Mouse (Mus musculus): ENCODE data around the gene 1600014C23Rik. TPM values are rescaled to one million over a fixed set of nuclear protein-coding genes. Genes with fewer than 3 reads are reported as not detected.

Gene 1600014C23Rik
- polyA plus RNA-seq, 1 experiment from 2014 or later, result not detected

DNA sequence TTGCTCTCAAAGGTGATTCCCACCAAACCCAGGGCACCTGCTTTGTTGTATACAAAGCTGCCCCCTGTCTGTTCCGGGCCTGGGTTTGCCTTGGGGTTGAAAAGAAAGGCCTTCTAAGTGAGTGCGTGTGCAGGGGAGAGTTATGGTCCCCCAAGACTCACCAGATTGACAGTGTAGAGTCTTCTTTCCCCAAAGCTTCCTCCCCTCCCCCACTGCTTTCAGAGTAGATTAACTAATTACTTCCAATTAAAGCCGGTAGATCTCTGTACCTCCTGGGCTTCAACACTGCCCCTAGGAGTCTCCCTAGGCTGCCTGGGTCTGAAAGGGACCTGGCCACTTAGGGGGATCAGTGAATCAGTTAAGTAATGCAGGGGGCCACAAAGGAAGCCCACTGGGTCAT lies 689 bp upstream of the 1600014C23Rik start:
- Histone ChIP-seq H3K9ac (peak overlapping the region; percentile 48; the same call in 1 of the 2 replicates), H3K4me3 (no peak overlapping the region), H3K27ac (no peak overlapping the region), H3K27me3 (replicated peaks) (peaks cover 11% of the 10 kb centered on the region), H3K4me2 (replicated peaks) (peak overlapping the region; percentile 78), H3K4me1 (peaks cover 34% of the 10 kb centered on the region), H3K36me3 (no peaks in the 10 kb centered on the region), H3K9me3 (no peaks in the 10 kb centered on the region)
- WGBS, result 7% methylated on average over 3 of the region's 3 CpGs
- no peak for ATAC-seq (ENCODE audit: low FRiP score, low read depth)

DNA sequence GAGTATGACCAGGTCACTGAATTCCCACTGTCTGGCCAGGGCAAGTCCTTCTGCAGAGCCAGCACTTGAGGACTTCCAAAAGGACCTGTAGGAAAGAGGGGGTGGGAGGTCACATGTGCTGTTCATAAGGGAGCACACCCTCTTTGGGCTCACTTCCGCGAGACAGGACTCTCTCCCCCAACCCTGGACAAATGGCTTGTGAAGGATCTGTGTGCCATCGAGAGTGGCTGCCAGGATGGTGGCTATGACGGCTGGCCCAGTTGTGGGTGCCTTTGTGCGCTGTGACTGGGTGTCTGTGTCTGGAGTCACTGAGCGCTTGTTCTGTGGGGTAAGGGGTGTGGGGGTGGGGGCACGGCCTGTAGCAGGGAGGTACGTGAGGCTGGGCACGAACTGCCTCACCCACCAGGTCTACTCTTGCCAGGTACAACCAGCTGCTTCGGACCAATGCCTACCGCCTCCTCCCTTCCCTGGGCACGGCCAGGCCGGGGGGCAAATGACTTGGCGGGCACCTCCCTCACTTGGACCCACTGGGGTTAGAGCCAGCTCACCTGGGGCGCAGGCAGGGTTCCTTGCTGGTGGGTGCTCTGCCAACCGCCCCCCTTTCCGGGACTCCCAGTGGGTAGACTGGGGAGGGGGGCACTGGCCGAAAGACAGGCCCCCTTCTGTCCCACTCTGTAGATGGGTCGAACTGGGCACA lies 458 bp downstream of the 1600014C23Rik start:
- H3K36me3 ChIP-seq, result no peaks in the 10 kb centered on the region
- H3K4me1 ChIP-seq, result peaks cover 34% of the 10 kb centered on the region
- H3K9ac ChIP-seq, result peak overlapping the region; percentile 48
- peak overlapping the region; percentile 78 for H3K4me2 ChIP-seq (replicated peaks)
- peak overlapping the region; percentile 30; the same call in 1 of the 2 replicates for H3K4me3 ChIP-seq
- H3K27ac ChIP-seq, result no peak overlapping the region
- peaks cover 11% of the 10 kb centered on the region for H3K27me3 ChIP-seq (replicated peaks)
- H3K9me3 ChIP-seq, result no peaks in the 10 kb centered on the region
- no peak; the same call in 1 of the 2 replicates for ATAC-seq (ENCODE audit: low FRiP score, low read depth)
- WGBS, result 67% methylated on average over 19 of the region's 19 CpGs

GRCm38 (mm10) chr17:45731172-45731864 lies 2.3 kb downstream of the 1600014C23Rik start:
- H3K27ac ChIP-seq, result no peak overlapping the region
- no peak overlapping the region for H3K9ac ChIP-seq
- peaks cover 28% of the 10 kb centered on the region for H3K4me1 ChIP-seq
- ATAC-seq (ENCODE audit: low FRiP score, low read depth), result 0 out of 2 replicates have a peak, but pooled peaks have one; percentile 0
- WGBS, result 27% methylated on average over 9 of the region's 9 CpGs
- no peaks in the 10 kb centered on the region for H3K36me3 ChIP-seq
- H3K9me3 ChIP-seq, result no peaks in the 10 kb centered on the region
- no peak overlapping the region for H3K4me3 ChIP-seq
- H3K27me3 ChIP-seq (replicated peaks), result peaks cover 11% of the 10 kb centered on the region
- no peak overlapping the region for H3K4me2 ChIP-seq (replicated peaks)

DNA sequence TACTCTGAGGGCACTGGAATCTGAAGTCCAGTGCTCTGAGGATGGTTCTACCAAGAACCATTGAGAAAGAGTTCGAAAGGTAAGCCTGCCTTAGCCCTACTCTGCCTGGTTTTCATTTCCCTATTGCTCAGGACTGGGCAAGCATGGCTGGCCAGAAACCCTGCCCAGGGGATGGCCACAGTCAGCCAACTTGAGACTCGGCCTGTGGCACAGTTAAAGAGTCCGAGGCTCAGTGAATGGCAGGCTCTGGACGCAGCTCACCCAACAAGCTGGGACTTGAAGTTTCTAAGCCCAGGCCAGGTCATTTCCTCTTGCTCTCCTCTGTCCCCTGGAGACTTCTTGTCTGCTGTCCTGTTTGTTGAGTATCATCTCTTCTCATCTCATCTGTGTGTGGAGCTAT lies 2.9 kb downstream of the 1600014C23Rik start:
- WGBS, result 86% methylated on average over 4 of the region's 4 CpGs
- peaks cover 11% of the 10 kb centered on the region for H3K27me3 ChIP-seq (replicated peaks)
- ATAC-seq (ENCODE audit: low FRiP score, low read depth), result no peak
- no peak overlapping the region for H3K27ac ChIP-seq
- H3K4me3 ChIP-seq, result no peak overlapping the region
- H3K9ac ChIP-seq, result no peak overlapping the region
- H3K9me3 ChIP-seq, result no peaks in the 10 kb centered on the region
- H3K4me1 ChIP-seq, result peaks cover 22% of the 10 kb centered on the region
- H3K36me3 ChIP-seq, result no peaks in the 10 kb centered on the region
- no peak overlapping the region for H3K4me2 ChIP-seq (replicated peaks)

DNA sequence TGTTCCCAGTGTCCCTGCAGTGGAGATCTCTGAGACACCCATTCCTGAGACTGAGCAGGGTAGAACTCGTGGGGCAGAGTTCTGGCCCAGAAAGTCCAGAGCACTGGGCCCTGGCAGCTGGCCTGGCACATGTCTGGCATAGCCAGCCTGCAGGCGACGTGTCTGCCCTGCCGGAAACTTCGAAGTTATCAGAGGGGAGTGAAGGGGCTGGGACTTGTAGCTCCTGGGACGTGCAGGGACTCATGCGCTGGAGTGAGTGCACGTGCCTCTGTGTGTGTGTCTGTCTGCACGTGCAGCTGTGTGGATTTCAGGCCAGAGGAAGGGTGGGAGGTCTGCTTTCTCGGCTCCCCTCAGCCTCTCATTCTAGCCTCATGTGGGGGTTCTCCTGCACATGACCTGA lies 4.3 kb downstream of the 1600014C23Rik start:
- Histone ChIP-seq H3K27me3 (replicated peaks) (peaks cover 11% of the 10 kb centered on the region), H3K27ac (no peak overlapping the region), H3K9me3 (no peaks in the 10 kb centered on the region), H3K4me1 (peaks cover 14% of the 10 kb centered on the region), H3K4me3 (no peak overlapping the region), H3K4me2 (replicated peaks) (no peak overlapping the region), H3K9ac (no peak overlapping the region), H3K36me3 (no peaks in the 10 kb centered on the region)
- WGBS, result 65% methylated on average over 10 of the region's 10 CpGs
- no peak for ATAC-seq (ENCODE audit: low FRiP score, low read depth)

DNA sequence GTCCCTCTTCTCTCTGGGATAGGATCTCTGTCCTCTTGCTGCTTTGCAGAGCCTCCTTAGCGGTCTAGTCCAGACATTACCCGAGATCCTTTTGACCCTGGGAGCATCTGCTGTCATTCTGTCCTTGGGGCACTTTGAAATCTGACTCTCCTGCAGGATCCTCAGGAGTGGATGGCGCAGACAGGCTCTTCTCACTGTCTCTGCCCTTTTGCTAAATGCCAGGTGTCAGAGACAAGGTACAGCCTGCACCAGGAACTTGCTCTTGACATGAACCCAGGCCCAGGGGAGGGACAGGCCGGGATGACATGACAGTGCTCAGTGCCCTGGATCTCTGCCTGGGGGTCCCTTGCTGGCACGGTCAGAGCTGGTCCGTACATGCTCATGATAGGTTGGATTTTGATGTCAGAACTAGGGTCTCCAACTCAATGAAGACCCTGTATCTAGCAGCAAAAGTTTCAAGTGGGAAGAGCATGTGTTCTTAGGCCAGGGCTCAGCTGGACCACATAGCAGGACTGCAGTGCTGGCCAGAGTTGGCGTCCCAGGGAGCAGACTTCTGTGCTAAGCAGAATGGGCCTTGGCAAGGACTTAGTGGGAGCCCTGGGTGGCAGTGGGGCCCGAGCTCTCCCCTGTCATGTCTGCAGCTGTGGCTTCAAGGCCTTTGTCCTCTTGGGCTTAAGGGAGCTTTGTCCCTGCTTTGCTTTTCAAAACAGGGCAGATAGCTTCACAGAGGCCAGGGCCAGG lies 5.5 kb downstream of the 1600014C23Rik start:
- Histone ChIP-seq H3K4me3 (no peak overlapping the region), H3K4me1 (peaks cover 7% of the 10 kb centered on the region), H3K27ac (no peak overlapping the region), H3K4me2 (replicated peaks) (no peak overlapping the region), H3K9me3 (no peaks in the 10 kb centered on the region), H3K9ac (no peak overlapping the region), H3K36me3 (no peaks in the 10 kb centered on the region), H3K27me3 (replicated peaks) (peaks cover 7% of the 10 kb centered on the region)
- WGBS, result 60% methylated on average over 8 of the region's 8 CpGs
- no peak for ATAC-seq (ENCODE audit: low FRiP score, low read depth)

DNA sequence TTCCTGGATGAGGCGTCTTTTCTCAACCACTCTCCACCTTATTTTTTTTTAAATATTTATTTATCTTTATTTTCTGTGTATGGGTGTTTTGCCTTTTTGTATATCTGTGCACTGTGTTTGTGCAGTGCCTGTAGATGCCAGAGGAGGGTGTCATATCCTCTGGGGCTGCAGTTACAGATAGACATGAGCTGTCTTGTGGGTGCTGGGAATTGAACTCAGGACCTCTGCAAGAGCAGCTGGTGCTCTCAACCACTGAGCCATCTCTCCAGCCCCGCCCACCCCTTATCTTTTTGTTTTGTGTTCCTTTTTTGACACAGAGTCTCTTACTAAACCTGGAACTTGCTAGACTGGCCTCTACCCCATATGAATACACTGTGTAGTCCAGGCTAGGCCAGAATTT lies 6.2 kb downstream of the 1600014C23Rik start:
- H3K9ac ChIP-seq, result no peak overlapping the region
- peaks cover 4% of the 10 kb centered on the region; the same call in 1 of the 2 replicates for H3K27me3 ChIP-seq (replicated peaks)
- 85% methylated on average over 2 of the region's 2 CpGs for WGBS
- H3K9me3 ChIP-seq, result no peaks in the 10 kb centered on the region
- no peak overlapping the region for H3K4me3 ChIP-seq
- ATAC-seq (ENCODE audit: low FRiP score, low read depth), result no peak
- no peak overlapping the region for H3K27ac ChIP-seq
- no peaks in the 10 kb centered on the region for H3K36me3 ChIP-seq
- no peak overlapping the region for H3K4me2 ChIP-seq (replicated peaks)
- peaks cover 9% of the 10 kb centered on the region; the same call in 1 of the 2 replicates for H3K4me1 ChIP-seq

- H3K4me3 ChIP-seq, result no peak overlapping the region
- no peak overlapping the region for H3K9ac ChIP-seq
- peaks cover 9% of the 10 kb centered on the region; the same call in 1 of the 2 replicates for H3K4me1 ChIP-seq
- H3K27me3 ChIP-seq (replicated peaks), result no peaks in the 10 kb centered on the region
- no peaks in the 10 kb centered on the region for H3K9me3 ChIP-seq
- H3K4me2 ChIP-seq (replicated peaks), result no peak overlapping the region
- ATAC-seq (ENCODE audit: low FRiP score, low read depth), result no peak
- 54% methylated on average over 7 of the region's 7 CpGs for WGBS
- no peaks in the 10 kb centered on the region for H3K36me3 ChIP-seq
- no peak overlapping the region for H3K27ac ChIP-seq
Observed at GRCm38 (mm10) chr17:45726249-45726648, 7.4 kb downstream of the 1600014C23Rik start.

DNA sequence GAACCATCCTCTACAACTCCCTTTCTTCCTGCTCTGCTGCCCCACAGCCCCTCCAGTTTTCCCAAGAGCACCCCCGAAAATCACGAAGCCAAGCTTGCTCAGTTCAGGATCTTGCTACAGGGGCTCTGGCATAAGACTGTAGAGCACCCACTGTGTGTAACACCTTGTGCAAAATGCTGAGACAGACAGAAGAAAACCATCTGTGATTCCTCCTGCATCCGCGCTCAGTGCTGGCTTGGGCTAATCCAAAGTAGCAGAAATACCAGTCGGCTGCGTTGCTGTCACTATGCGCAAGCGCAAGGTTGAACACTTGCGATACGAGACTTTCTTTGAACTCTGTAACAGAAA lies 9.1 kb downstream of the 1600014C23Rik start:
- peak; percentile 42; the same call in 1 of the 2 replicates for ATAC-seq (ENCODE audit: low FRiP score, low read depth)
- Histone ChIP-seq H3K9me3 (no peaks in the 10 kb centered on the region), H3K9ac (no peak overlapping the region; the same call in 1 of the 2 replicates), H3K36me3 (no peaks in the 10 kb centered on the region), H3K4me1 (peaks cover 9% of the 10 kb centered on the region; the same call in 1 of the 2 replicates), H3K4me3 (no peak overlapping the region), H3K27ac (no peak overlapping the region), H3K4me2 (replicated peaks) (no peak overlapping the region), H3K27me3 (replicated peaks) (no peaks in the 10 kb centered on the region)
- WGBS, result 84% methylated on average over 10 of the region's 10 CpGs

DNA sequence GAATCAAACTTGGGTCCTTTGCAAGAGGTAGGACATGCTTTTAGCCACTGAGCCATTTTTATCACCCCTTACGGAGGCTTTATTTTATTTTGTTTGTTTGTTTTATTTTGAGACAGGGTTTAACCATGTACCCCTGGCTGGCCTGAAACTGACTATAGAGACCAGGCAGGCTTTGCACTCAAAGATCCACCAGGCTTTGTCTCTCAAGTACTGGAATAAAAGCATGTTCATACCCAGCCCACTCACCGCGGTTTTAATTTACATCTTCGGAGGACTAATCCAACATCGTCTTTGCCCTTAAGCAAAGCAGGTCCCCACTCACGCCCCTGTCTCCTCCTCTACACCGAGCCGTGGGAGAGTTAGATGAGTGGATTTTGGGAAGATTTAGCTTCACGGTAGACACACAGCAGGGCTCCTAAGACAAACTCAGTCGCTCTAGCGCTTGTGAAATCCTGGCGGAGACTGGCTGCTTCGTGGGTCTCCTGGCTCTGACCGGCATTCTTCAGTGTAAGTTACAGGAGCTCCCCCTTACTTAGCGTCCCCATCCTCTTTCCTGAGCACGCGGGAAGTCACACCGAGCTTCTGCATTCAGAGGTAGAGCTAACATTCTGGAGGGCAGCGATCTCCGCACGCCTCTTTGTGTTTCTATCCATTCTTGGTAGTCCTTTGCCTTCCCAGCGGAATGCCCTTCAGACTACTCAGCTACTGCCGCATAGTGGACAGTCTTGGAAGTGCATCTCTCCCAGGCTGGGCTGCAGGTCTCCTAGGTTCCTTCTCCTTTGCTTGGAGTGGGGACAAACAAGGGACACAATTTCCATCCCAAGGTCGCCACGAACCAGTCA lies 9.7 kb downstream of the 1600014C23Rik start:
- Histone ChIP-seq H3K4me3 (peak overlapping the region; percentile 46), H3K27ac (no peak overlapping the region; the same call in 1 of the 2 replicates), H3K27me3 (replicated peaks) (no peaks in the 10 kb centered on the region), H3K9ac (peak overlapping the region; percentile 77), H3K4me2 (replicated peaks) (peak overlapping the region; percentile 66), H3K9me3 (no peaks in the 10 kb centered on the region), H3K4me1 (peaks cover 9% of the 10 kb centered on the region; the same call in 1 of the 2 replicates), H3K36me3 (no peaks in the 10 kb centered on the region)
- 5% methylated on average over 25 of the region's 25 CpGs for WGBS
- peak; percentile 66 for ATAC-seq (ENCODE audit: low FRiP score, low read depth)

DNA sequence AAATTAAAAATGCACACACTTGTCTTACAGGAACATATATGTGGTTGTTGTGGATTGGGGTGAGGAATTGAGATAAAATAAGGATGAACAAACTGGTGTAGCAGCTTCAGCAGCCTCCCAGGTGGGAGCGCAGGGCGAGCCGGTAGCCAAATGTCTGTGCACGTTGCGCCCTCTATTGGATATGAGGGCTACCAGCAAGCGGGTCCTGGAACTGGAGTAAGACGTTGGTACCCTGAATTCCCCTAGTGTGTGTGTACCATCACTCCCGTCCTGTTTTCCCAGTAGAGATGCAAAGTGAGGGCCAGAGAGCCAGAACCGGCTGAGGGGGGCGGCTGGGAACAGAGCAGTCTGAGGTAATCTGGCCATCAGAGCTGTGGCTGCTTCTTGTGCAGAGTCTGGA lies 15.3 kb downstream of the 1600014C23Rik start:
- Histone ChIP-seq H3K27ac (no peak overlapping the region), H3K36me3 (no peaks in the 10 kb centered on the region), H3K4me3 (no peak overlapping the region), H3K9ac (no peak overlapping the region), H3K9me3 (no peaks in the 10 kb centered on the region), H3K4me1 (peaks cover 6% of the 10 kb centered on the region; the same call in 1 of the 2 replicates), H3K4me2 (replicated peaks) (no peak overlapping the region), H3K27me3 (replicated peaks) (no peaks in the 10 kb centered on the region)
- WGBS, result 12% methylated on average over 10 of the region's 10 CpGs
- ATAC-seq (ENCODE audit: low FRiP score, low read depth), result no peak
